Mouse (Mus musculus) embryonic facial prominence, embryonic 11.5 days (tissue): ENCODE measurements around the gene Stim2. TPM values are rescaled to one million over a fixed set of nuclear protein-coding genes. Genes with fewer than 3 reads are reported as not detected.

Experiments
- ATAC-seq: fragments of 200-750 bp; cut with Nextera tagmentation; replicated peaks from 2 replicates; pipeline ENCODE4 v1.8.0; 2017; ENCODE audit warnings: low read depth; ENCODE audit not compliant: insufficient number of reproducible peaks, low FRiP score, low TSS enrichment
- DNase-seq: peaks from one replicate; pipeline ENCODE4 v3.0.0-alpha.2; 2015; ENCODE audit warnings: low spot score
- H3K27ac ChIP-seq: fragments of 300-500 bp; sonication (generic); replicated peaks from 2 replicates; pipeline ENCODE4 v1.5.1; 2014; ENCODE audit warnings: mild to moderate bottlenecking, low read depth, low read length, control low read depth
- H3K27me3 ChIP-seq: fragments of 300-500 bp; sonication (generic); 2 replicates; pipeline ENCODE4 v1.6.1; 2014; ENCODE audit warnings: mild to moderate bottlenecking, low read length, moderate library complexity, mixed read lengths; ENCODE audit not compliant: control insufficient read depth, insufficient read depth
- H3K36me3 ChIP-seq: fragments of 300-500 bp; sonication (generic); replicated peaks from 2 replicates; pipeline ENCODE4 v1.6.1; 2014; ENCODE audit warnings: low read depth, mild to moderate bottlenecking, low read length, moderate library complexity, mixed read lengths; ENCODE audit not compliant: control insufficient read depth, insufficient read depth
- H3K4me1 ChIP-seq: fragments of 300-500 bp; sonication (generic); 2 replicates; pipeline ENCODE4 v1.6.1; 2014; ENCODE audit warnings: low read length, mixed read lengths; ENCODE audit not compliant: control insufficient read depth, insufficient read depth
- H3K4me2 ChIP-seq: fragments of 300-500 bp; sonication (generic); 2 replicates; pipeline ENCODE4 v1.6.1; 2014; ENCODE audit warnings: low read depth, mild to moderate bottlenecking, control low read depth, low read length, moderate library complexity
- H3K4me3 ChIP-seq: fragments of 300-500 bp; sonication (generic); 2 replicates; pipeline ENCODE4 v1.5.1; 2014; ENCODE audit warnings: low read depth, low read length, control low read depth
- H3K9ac ChIP-seq: fragments of 300-500 bp; sonication (generic); replicated peaks from 2 replicates; pipeline ENCODE4 v1.6.1; 2014; ENCODE audit warnings: mild to moderate bottlenecking, control low read depth, low read length
- H3K9me3 ChIP-seq: fragments of 300-500 bp; sonication (generic); replicated peaks from 2 replicates; pipeline ENCODE4 v1.6.1; 2016; ENCODE audit warnings: mild to moderate bottlenecking, low read length, inconsistent platforms, mixed read lengths; ENCODE audit not compliant: control insufficient read depth
- WGBS: fragments of 180-500 bp; shearing (Covaris S2); extraction: QIAGEN DNeasy Blood & Tissue Kit; methylation state at CpG from one replicate; pipeline ENCODE4 v1.1.7; 2014; 5-methylcytosine and 5-hydroxymethylcytosine counted together
- polyA plus RNA-seq: library from polyadenylated mRNA; unstranded; fragments of >200 nt; fragmentation: Nextera tagmentation; extraction: Ambion mirVana; gene quantifications from 2 replicates; pipeline ENCODE4 v1.2.1, GENCODE M21; 2014

Gene Stim2
- polyA plus RNA-seq, 1 experiment from 2014 or later, result 18.6 TPM

DNA sequence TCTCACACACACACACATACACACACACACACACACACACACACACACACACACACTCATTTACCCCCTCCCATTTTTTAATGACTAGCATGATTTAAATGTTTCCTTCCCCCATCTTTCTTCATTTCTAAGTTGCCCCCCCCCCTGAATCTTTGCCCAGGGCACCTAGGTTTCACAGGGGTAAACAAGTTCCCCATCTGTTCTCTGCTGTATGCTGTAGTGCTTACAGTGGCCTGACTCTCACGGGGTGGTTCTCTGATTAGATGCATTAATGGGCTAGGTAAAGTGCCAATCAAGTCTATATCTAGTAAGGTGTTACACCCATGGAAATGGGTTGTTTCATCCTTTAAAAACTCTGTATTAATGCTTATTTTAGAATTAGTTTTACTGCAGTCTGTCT is 103.7 kb downstream of the Stim2 start:
- Histone ChIP-seq H3K27ac (no peak overlapping the region), H3K36me3 (no peaks in the 10 kb centered on the region), H3K9ac (no peak overlapping the region), H3K4me3 (no peak overlapping the region), H3K9me3 (no peaks in the 10 kb centered on the region), H3K4me2 (no peak overlapping the region), H3K4me1 (no peaks in the 10 kb centered on the region), H3K27me3 (no peaks in the 10 kb centered on the region)
- no peak for ATAC-seq
- 77% methylated on average over 1 of the region's 1 CpGs for WGBS
- DNase-seq, result no peak

DNA sequence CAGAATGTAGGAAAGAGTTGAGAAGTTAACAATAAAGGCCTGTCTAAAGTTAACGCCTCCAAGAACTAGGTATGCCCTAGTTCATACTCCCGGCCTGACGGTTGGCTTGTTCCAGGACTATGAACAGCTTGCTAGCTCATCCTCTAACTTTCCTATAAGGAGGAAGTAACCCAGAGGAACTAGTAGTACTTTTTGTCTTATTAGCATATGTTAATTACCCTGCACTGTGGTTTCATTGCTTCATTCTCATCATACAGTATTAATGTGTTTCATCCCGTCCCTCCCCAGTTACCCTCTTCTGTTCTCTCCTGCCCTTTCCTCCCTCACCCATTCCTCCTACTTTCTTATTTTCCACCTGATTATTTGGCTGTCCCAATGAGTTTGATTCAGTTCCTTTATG is 108.4 kb downstream of the Stim2 start:
- DNase-seq (no peak), ATAC-seq (no peak)
- Histone ChIP-seq H3K4me3 (no peak overlapping the region), H3K4me1 (no peaks in the 10 kb centered on the region), H3K27ac (no peak overlapping the region), H3K4me2 (no peak overlapping the region), H3K36me3 (no peaks in the 10 kb centered on the region), H3K27me3 (no peaks in the 10 kb centered on the region), H3K9me3 (no peaks in the 10 kb centered on the region), H3K9ac (no peak overlapping the region)
- WGBS, result 88% methylated on average over 4 of the region's 4 CpGs

DNA sequence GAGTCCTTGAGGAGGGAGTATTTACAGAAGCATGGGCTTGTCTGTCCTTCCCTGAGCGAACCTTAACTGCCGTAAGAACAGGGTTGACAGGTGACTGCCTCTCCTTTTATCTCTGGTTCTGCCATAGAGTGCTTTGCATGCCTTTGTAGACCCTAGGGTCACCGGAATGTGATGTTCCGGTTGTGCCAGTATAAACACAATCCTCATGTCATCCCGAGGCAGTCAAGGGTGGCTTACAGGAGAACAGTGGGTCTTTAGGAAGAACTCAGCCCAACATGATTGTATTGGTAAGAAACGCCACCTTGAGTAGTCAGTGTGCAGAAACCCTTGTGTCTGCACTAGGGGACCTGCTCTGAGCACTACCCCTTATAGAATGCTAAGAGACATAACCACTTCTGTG is 108.8 kb downstream of the Stim2 start:
- ATAC-seq, result no peak
- Histone ChIP-seq H3K4me3 (no peak overlapping the region), H3K9ac (no peak overlapping the region), H3K4me1 (no peaks in the 10 kb centered on the region), H3K27ac (no peak overlapping the region), H3K27me3 (no peaks in the 10 kb centered on the region), H3K9me3 (no peaks in the 10 kb centered on the region), H3K4me2 (no peak overlapping the region), H3K36me3 (no peaks in the 10 kb centered on the region)
- 57% methylated on average over 6 of the region's 6 CpGs for WGBS
- no peak for DNase-seq

DNA sequence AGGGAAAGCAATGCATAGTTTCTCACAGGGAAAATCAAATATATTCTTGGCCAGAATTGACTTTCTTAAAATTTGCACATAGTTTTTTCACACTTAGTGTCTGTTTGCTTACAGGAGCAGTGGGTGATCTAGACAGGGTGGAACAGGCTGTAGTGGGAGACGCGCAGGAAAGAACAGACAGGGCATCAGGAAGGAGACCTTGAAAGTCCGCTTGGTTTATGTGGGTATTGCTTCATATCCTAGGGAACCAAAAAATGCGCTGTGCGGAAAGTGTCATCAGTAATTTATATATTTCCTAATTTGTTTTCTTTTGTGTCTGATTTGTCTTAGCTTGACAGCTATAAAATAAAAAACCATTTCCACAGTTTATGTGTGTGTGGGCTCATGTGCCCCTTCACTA is 110.8 kb downstream of the Stim2 start:
- 95% methylated on average over 5 of the region's 5 CpGs for WGBS
- Histone ChIP-seq H3K9me3 (no peaks in the 10 kb centered on the region), H3K4me2 (no peak overlapping the region), H3K4me3 (no peak overlapping the region), H3K9ac (no peak overlapping the region), H3K27me3 (no peaks in the 10 kb centered on the region), H3K27ac (no peak overlapping the region), H3K4me1 (no peaks in the 10 kb centered on the region), H3K36me3 (no peaks in the 10 kb centered on the region)
- DNase-seq (no peak), ATAC-seq (no peak)

DNA sequence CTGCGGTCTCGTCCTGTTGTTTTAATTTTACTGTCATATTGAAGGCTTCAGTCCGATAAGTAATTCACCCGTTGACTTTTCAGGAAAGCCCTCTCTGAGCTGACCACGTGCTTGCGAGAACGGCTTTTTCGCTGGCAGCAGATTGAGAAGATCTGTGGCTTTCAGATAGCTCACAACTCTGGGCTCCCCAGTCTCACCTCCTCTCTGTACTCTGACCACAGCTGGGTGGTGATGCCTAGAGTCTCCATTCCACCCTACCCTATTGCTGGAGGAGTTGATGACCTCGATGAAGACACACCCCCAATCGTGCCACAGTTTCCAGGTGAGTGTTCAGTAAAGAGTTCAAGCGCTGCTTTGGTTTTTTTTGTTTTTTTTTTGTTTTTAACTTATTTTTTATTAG is 112.5 kb downstream of the Stim2 start:
- no peak overlapping the region for H3K9ac ChIP-seq
- no peak overlapping the region for H3K4me3 ChIP-seq
- H3K27me3 ChIP-seq, result no peaks in the 10 kb centered on the region
- no peaks in the 10 kb centered on the region for H3K9me3 ChIP-seq
- H3K4me1 ChIP-seq, result no peaks in the 10 kb centered on the region
- no peak overlapping the region for H3K4me2 ChIP-seq
- no peak overlapping the region for H3K27ac ChIP-seq
- ATAC-seq (no peak), DNase-seq (no peak)
- no peaks in the 10 kb centered on the region for H3K36me3 ChIP-seq
- 86% methylated on average over 11 of the region's 11 CpGs for WGBS

DNA sequence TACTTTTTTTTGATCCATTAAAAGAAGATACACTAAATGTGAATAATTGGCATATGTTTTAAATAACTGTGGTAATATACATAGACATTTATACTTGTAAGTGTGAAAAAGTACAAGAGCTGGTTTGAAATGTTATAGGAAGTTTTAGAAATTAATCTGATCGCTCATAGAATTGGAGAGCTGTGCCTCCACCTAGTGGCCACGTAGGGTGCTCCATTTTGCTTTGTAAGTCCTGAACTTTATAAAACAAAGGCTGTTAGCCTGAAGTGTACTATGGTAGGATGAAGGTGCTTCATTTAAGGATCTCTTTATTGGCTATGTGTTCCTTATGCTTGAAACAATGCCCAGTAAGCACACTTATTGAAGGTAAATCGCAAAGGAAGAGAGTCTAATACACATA is 115.0 kb downstream of the Stim2 start:
- peak; percentile 76 for DNase-seq
- Histone ChIP-seq H3K4me2 (no peak overlapping the region), H3K9me3 (no peaks in the 10 kb centered on the region), H3K27ac (no peak overlapping the region), H3K9ac (no peak overlapping the region), H3K4me3 (no peak overlapping the region), H3K36me3 (no peaks in the 10 kb centered on the region), H3K27me3 (no peaks in the 10 kb centered on the region), H3K4me1 (no peaks in the 10 kb centered on the region)
- ATAC-seq, result no peak
- 33% methylated on average over 3 of the region's 3 CpGs for WGBS

DNA sequence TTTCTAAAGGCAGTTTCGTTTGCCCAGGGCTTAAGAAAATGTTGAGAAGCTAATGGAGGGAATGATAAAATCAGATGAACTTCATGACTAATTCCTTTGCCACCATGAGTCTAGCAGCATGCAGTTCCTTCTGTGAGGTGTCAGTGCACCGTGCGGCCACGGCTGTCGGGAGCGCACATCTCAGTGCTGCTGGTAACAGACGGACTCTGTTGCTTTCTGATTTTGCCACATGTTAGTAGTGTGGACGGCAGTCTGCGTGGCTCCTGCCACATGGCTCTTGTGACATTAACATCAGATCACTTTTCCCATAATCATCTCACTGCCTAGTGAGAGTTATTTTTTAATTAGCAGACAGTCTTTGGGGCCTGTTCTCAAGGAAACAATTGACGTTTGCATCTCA is 118.2 kb downstream of the Stim2 start:
- WGBS, result 78% methylated on average over 10 of the region's 10 CpGs

DNA sequence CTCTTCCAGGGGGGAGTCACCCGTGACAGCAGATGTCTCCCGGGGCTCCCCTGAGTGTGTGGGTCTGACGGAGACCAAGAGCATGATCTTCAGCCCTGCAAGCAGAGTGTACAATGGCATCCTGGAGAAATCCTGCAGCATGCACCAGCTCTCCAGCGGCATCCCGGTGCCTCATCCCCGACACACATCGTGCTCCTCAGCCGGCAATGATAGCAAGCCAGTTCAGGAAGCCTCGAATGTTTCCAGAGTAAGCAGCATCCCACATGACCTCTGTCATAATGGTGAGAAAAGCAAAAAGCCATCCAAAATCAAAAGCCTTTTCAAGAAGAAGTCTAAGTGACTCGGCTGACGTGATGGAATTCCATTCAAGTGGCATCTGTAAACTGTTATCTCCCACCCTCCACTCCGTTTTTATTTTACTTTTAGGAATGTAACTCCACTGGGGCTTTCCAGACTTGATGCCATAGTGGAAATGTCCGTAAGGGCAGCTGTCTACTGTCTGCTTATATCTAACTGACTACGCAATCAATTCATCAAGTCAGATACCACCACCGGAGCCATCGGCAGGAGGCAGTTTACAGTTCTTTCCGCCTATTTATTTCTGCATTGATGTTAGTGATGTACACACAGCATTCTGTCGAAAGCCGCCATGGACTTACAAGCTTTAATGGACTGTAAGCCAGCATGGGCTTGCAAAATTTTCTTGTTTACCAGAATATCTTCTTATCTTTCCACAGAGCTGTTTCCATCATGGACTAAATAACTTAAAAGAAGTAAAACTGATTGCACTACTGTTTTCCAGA is 120.3 kb downstream of the Stim2 start:
- Histone ChIP-seq H3K4me2 (no peak overlapping the region), H3K4me3 (no peak overlapping the region), H3K27ac (no peak overlapping the region), H3K4me1 (no peaks in the 10 kb centered on the region), H3K9ac (no peak overlapping the region), H3K9me3 (no peaks in the 10 kb centered on the region), H3K27me3 (no peaks in the 10 kb centered on the region), H3K36me3 (no peaks in the 10 kb centered on the region)
- no peak for ATAC-seq
- WGBS, result 77% methylated on average over 19 of the region's 19 CpGs
- DNase-seq, result no peak

More for the DNA sequence above, 118.2 kb downstream of the Stim2 start:
- H3K36me3 ChIP-seq, result no peaks in the 10 kb centered on the region
- ATAC-seq (no peak), DNase-seq (no peak)
- H3K27me3 ChIP-seq, result no peaks in the 10 kb centered on the region
- H3K4me1 ChIP-seq, result no peaks in the 10 kb centered on the region
- no peak overlapping the region for H3K9ac ChIP-seq
- no peak overlapping the region for H3K27ac ChIP-seq
- H3K4me2 ChIP-seq, result no peak overlapping the region
- H3K4me3 ChIP-seq, result no peak overlapping the region
- no peaks in the 10 kb centered on the region for H3K9me3 ChIP-seq
